Mouse (Mus musculus) forebrain, embryonic 10.5 days (tissue): ENCODE measurements at regions not wholly inside any gene's neighbourhood (a gene's known extent, or its start where the extent isn't known, plus 50 kb on each side); places are given as distances from the start of the nearest gene placed in this dataset.

Experiments
- DNase-seq: peaks from one replicate; pipeline ENCODE4 v3.0.0-alpha.2; 2017; ENCODE audit warnings: low spot score; ENCODE audit errors: extremely low spot score
- H3K27ac ChIP-seq: fragments of 300-500 bp; sonication (generic); 2 replicates; pipeline ENCODE4 v1.5.1; 2016; ENCODE audit warnings: mild to moderate bottlenecking
- H3K27me3 ChIP-seq: fragments of 300-500 bp; sonication (generic); 2 replicates; pipeline ENCODE4 v1.6.1; 2016; ENCODE audit warnings: mild to moderate bottlenecking; ENCODE audit not compliant: poor library complexity, severe bottlenecking
- H3K36me3 ChIP-seq: fragments of 300-500 bp; sonication (generic); replicated peaks from 2 replicates; pipeline ENCODE4 v1.6.1; 2016; ENCODE audit warnings: mild to moderate bottlenecking, moderate library complexity
- H3K4me1 ChIP-seq: fragments of 300-500 bp; sonication (generic); 2 replicates; pipeline ENCODE4 v1.6.1; 2016
- H3K4me3 ChIP-seq: fragments of 300-500 bp; sonication (generic); 2 replicates; pipeline ENCODE4 v1.5.1; 2016; ENCODE audit warnings: mild to moderate bottlenecking, moderate library complexity
- H3K9me3 ChIP-seq: fragments of 300-500 bp; sonication (generic); 2 replicates; pipeline ENCODE4 v1.6.1; 2016; ENCODE audit warnings: mild to moderate bottlenecking, moderate library complexity
- WGBS: fragments of 180-500 bp; shearing (Covaris S2); methylation state at CpG from one replicate; pipeline ENCODE4 v1.1.7; 2016; 5-methylcytosine and 5-hydroxymethylcytosine counted together

- H3K4me3 ChIP-seq = no peak overlapping the region
- H3K4me1 ChIP-seq = peaks cover 13% of the 10 kb centered on the region
- H3K27ac ChIP-seq = no peak overlapping the region
- H3K27me3 ChIP-seq = no peaks in the 10 kb centered on the region
- H3K9me3 ChIP-seq = peaks cover under 1% of the 10 kb centered on the region; the same call in 1 of the 2 replicates
- H3K36me3 ChIP-seq = no peaks in the 10 kb centered on the region
- WGBS = 71% methylated on average over 4 of the region's 4 CpGs
- no peak for DNase-seq
Observed at GRCm38 (mm10) chr12:16277567-16278332, 333.0 kb downstream of the Lpin1 start.

- no peak overlapping the region for H3K4me3 ChIP-seq
- DNase-seq = no peak
- no peaks in the 10 kb centered on the region for H3K36me3 ChIP-seq
- no peaks in the 10 kb centered on the region for H3K9me3 ChIP-seq
- H3K27ac ChIP-seq = no peak overlapping the region
- H3K4me1 ChIP-seq = peaks cover 13% of the 10 kb centered on the region
- WGBS = 84% methylated on average over 2 of the region's 2 CpGs
- no peaks in the 10 kb centered on the region for H3K27me3 ChIP-seq
Observed at GRCm38 (mm10) chr12:16277144-16277543, 333.6 kb downstream of the Lpin1 start.

GRCm38 (mm10) chr12:16276301-16276700 is 334.5 kb downstream of the Lpin1 start:
- WGBS = 88% methylated on average over 4 of the region's 4 CpGs
- H3K27ac ChIP-seq = no peak overlapping the region

GRCm38 (mm10) chr12:16272441-16272840 is 338.3 kb downstream of the Lpin1 start:
- no peaks in the 10 kb centered on the region for H3K36me3 ChIP-seq
- no peak for DNase-seq
- no peaks in the 10 kb centered on the region for H3K9me3 ChIP-seq
- H3K27ac ChIP-seq = no peak overlapping the region
- H3K4me1 ChIP-seq = peaks cover 4% of the 10 kb centered on the region
- no peaks in the 10 kb centered on the region for H3K27me3 ChIP-seq
- no peak overlapping the region for H3K4me3 ChIP-seq

More at GRCm38 (mm10) chr12:16276301-16276700, 334.5 kb downstream of the Lpin1 start:
- H3K4me3 ChIP-seq = no peak overlapping the region
- H3K27me3 ChIP-seq = no peaks in the 10 kb centered on the region
- H3K4me1 ChIP-seq = peaks cover 13% of the 10 kb centered on the region
- H3K36me3 ChIP-seq = no peaks in the 10 kb centered on the region
- no peak for DNase-seq
- no peaks in the 10 kb centered on the region for H3K9me3 ChIP-seq

GRCm38 (mm10) chr12:16270876-16271275 is 339.9 kb downstream of the Lpin1 start:
- WGBS = 94% methylated on average over 7 of the region's 7 CpGs
- no peaks in the 10 kb centered on the region for H3K4me1 ChIP-seq
- no peak for DNase-seq
- H3K27ac ChIP-seq = no peak overlapping the region
- no peak overlapping the region for H3K4me3 ChIP-seq
- no peaks in the 10 kb centered on the region for H3K27me3 ChIP-seq
- no peaks in the 10 kb centered on the region for H3K36me3 ChIP-seq
- H3K9me3 ChIP-seq = no peaks in the 10 kb centered on the region

GRCm38 (mm10) chr12:16269706-16270105 is 341.1 kb downstream of the Lpin1 start:
- 70% methylated on average over 4 of the region's 4 CpGs for WGBS
- no peaks in the 10 kb centered on the region for H3K27me3 ChIP-seq
- H3K4me1 ChIP-seq = no peaks in the 10 kb centered on the region
- no peak overlapping the region for H3K27ac ChIP-seq
- no peak overlapping the region for H3K4me3 ChIP-seq
- no peaks in the 10 kb centered on the region for H3K9me3 ChIP-seq
- no peaks in the 10 kb centered on the region for H3K36me3 ChIP-seq
- DNase-seq = no peak

GRCm38 (mm10) chr12:16268621-16269165 is 342.1 kb downstream of the Lpin1 start:
- no peak for DNase-seq
- Histone ChIP-seq H3K4me3 (no peak overlapping the region), H3K9me3 (no peaks in the 10 kb centered on the region), H3K27ac (no peak overlapping the region), H3K27me3 (no peaks in the 10 kb centered on the region), H3K36me3 (no peaks in the 10 kb centered on the region), H3K4me1 (no peaks in the 10 kb centered on the region)
- 75% methylated on average over 8 of the region's 8 CpGs for WGBS

- H3K4me1 ChIP-seq = no peaks in the 10 kb centered on the region
- H3K27ac ChIP-seq = no peak overlapping the region
- no peak for DNase-seq
- H3K9me3 ChIP-seq = no peaks in the 10 kb centered on the region
- 84% methylated on average over 4 of the region's 4 CpGs for WGBS
- no peak overlapping the region for H3K4me3 ChIP-seq
- H3K36me3 ChIP-seq = no peaks in the 10 kb centered on the region
- no peaks in the 10 kb centered on the region for H3K27me3 ChIP-seq
Observed at GRCm38 (mm10) chr12:16261465-16261864, 349.3 kb downstream of the Lpin1 start.

GRCm38 (mm10) chr12:16260981-16261380 is 349.8 kb downstream of the Lpin1 start:
- 84% methylated on average over 8 of the region's 8 CpGs for WGBS
- Histone ChIP-seq H3K4me3 (no peak overlapping the region), H3K27ac (no peak overlapping the region), H3K36me3 (no peaks in the 10 kb centered on the region), H3K9me3 (no peaks in the 10 kb centered on the region), H3K4me1 (no peaks in the 10 kb centered on the region), H3K27me3 (no peaks in the 10 kb centered on the region)
- no peak for DNase-seq

- no peak for DNase-seq
- no peak overlapping the region for H3K4me3 ChIP-seq
- 85% methylated on average over 2 of the region's 2 CpGs for WGBS
- H3K36me3 ChIP-seq = no peaks in the 10 kb centered on the region
- H3K27ac ChIP-seq = no peak overlapping the region
- no peaks in the 10 kb centered on the region for H3K9me3 ChIP-seq
- H3K27me3 ChIP-seq = no peaks in the 10 kb centered on the region
- no peaks in the 10 kb centered on the region for H3K4me1 ChIP-seq
Observed at GRCm38 (mm10) chr12:16260501-16260900, 350.3 kb downstream of the Lpin1 start.

- DNase-seq = no peak
- no peaks in the 10 kb centered on the region for H3K9me3 ChIP-seq
- WGBS = 97% methylated on average over 1 of the region's 1 CpGs
- H3K36me3 ChIP-seq = no peaks in the 10 kb centered on the region
- H3K4me1 ChIP-seq = no peaks in the 10 kb centered on the region
- no peak overlapping the region for H3K27ac ChIP-seq
- no peaks in the 10 kb centered on the region for H3K27me3 ChIP-seq
- no peak overlapping the region for H3K4me3 ChIP-seq
Observed at GRCm38 (mm10) chr12:16250621-16251020, 360.1 kb downstream of the Lpin1 start.

- H3K27ac ChIP-seq = no peak overlapping the region
- 93% methylated on average over 5 of the region's 5 CpGs for WGBS
- no peak for DNase-seq
- H3K9me3 ChIP-seq = no peaks in the 10 kb centered on the region
- no peaks in the 10 kb centered on the region for H3K27me3 ChIP-seq
- no peaks in the 10 kb centered on the region for H3K4me1 ChIP-seq
- no peaks in the 10 kb centered on the region for H3K36me3 ChIP-seq
- no peak overlapping the region for H3K4me3 ChIP-seq
Observed at GRCm38 (mm10) chr12:16250096-16250495, 360.7 kb downstream of the Lpin1 start.

GRCm38 (mm10) chr12:16239792-16240191 is 371.0 kb downstream of the Lpin1 start:
- no peak for DNase-seq
- no peaks in the 10 kb centered on the region for H3K9me3 ChIP-seq
- peaks cover 5% of the 10 kb centered on the region for H3K4me1 ChIP-seq
- no peak overlapping the region for H3K27ac ChIP-seq
- H3K4me3 ChIP-seq = no peak overlapping the region
- no peaks in the 10 kb centered on the region for H3K36me3 ChIP-seq
- WGBS = 83% methylated on average over 5 of the region's 5 CpGs
- no peaks in the 10 kb centered on the region for H3K27me3 ChIP-seq
